Mouse (Mus musculus): ENCODE results near the gene Sdhb. TPM values are rescaled to one million over a fixed set of nuclear protein-coding genes. Genes with fewer than 3 reads are reported as not detected.

The Sdhb gene
- polyA plus RNA-seq, 1 experiment from 2014 or later = 520 TPM

DNA sequence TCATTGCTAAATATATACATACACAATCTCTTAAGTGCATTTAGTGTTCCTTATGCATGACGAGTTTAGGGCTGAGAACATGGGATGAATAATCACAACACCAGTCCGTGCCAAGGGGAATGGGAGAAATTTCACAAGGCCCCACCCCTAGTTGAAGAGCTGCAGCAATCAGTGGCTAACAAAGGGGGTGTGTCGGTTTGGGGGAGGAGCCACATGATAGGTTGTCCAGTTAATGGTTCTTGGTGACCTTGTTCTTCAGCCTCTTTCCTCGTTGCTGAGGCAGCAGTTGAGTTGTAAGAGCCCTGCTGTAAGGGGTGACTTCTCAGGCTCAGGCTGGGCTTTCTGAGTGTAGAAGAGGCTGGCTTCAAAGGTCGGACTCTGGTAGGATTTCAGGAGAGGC lies 1.9 kb downstream of the Sdhb start:
- Histone ChIP-seq H3K27ac (ENCODE audit: low read depth, low read length) (no peak overlapping the region), H3K36me3 (ENCODE audit: control insufficient read depth, insufficient read depth, low read length) (peaks cover 8% of the 10 kb centered on the region), H3K9ac (replicated peaks; ENCODE audit: low read depth, low read length) (no peak overlapping the region; the same call in 1 of the 2 replicates), H3K4me3 (ENCODE audit: low read depth, low read length) (peak overlapping the region; percentile 97; the same call in 1 of the 2 replicates), H3K9me3 (ENCODE audit: control insufficient read depth, low read length) (no peaks in the 10 kb centered on the region), H3K4me1 (ENCODE audit: control insufficient read depth, insufficient read depth, low read length) (peaks cover 11% of the 10 kb centered on the region), H3K27me3 (ENCODE audit: control insufficient read depth, insufficient read depth, low read length) (no peaks in the 10 kb centered on the region), H3K4me2 (ENCODE audit: low read depth, low read length) (0 out of 2 replicates have a peak overlapping the region, but pooled peaks have one; percentile 88)
- WGBS = 37% methylated on average over 5 of the region's 5 CpGs
- ATAC-seq (ENCODE audit: low read depth) = no peak

- Histone ChIP-seq H3K27me3 (ENCODE audit: control insufficient read depth, insufficient read depth, low read length) (no peaks in the 10 kb centered on the region), H3K9me3 (ENCODE audit: control insufficient read depth, low read length) (no peaks in the 10 kb centered on the region), H3K36me3 (ENCODE audit: control insufficient read depth, insufficient read depth, low read length) (peaks cover 15% of the 10 kb centered on the region), H3K4me1 (ENCODE audit: control insufficient read depth, insufficient read depth, low read length) (peaks cover 11% of the 10 kb centered on the region), H3K9ac (replicated peaks; ENCODE audit: low read depth, low read length) (no peak overlapping the region), H3K4me2 (ENCODE audit: low read depth, low read length) (no peak overlapping the region), H3K4me3 (ENCODE audit: low read depth, low read length) (no peak overlapping the region), H3K27ac (ENCODE audit: low read depth, low read length) (no peak overlapping the region)
- no peak for ATAC-seq (ENCODE audit: low read depth)
- WGBS = 79% methylated on average over 9 of the region's 9 CpGs
These were observed 3.1 kb downstream of the Sdhb start for GRCm38 (mm10) chr4:140963941-140964597.

DNA sequence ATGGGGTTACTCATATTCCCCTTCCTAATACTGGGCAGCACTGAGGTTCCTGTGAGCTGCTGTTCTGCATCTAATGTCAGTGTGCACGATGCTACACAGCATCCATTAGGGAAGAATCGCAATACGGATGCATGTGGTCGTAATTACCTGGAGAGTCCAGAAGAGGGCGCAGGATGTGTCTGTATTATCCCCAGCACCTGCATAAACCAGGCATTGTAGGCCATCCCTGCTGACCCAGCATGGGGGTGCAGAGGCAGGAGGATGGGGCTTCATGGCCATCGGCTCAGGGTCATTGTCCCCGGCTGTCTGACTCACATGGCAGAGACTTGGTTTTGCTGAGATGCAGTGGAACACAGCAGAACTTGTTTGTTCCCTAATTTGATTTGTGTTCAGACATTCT lies 3.6 kb downstream of the Sdhb start:
- Histone ChIP-seq H3K27ac (ENCODE audit: low read depth, low read length) (no peak overlapping the region), H3K9ac (replicated peaks; ENCODE audit: low read depth, low read length) (no peak overlapping the region)
- 19% methylated on average over 7 of the region's 7 CpGs for WGBS

GRCm38 (mm10) chr4:140967386-140968159 lies 6.6 kb downstream of the Sdhb start:
- H3K36me3 ChIP-seq (ENCODE audit: control insufficient read depth, insufficient read depth, low read length) = peaks cover 40% of the 10 kb centered on the region
- 91% methylated on average over 11 of the region's 11 CpGs for WGBS

More for the DNA sequence above, 3.6 kb downstream of the Sdhb start:
- Histone ChIP-seq H3K36me3 (ENCODE audit: control insufficient read depth, insufficient read depth, low read length) (peaks cover 15% of the 10 kb centered on the region), H3K4me1 (ENCODE audit: control insufficient read depth, insufficient read depth, low read length) (peaks cover 11% of the 10 kb centered on the region), H3K9me3 (ENCODE audit: control insufficient read depth, low read length) (no peaks in the 10 kb centered on the region), H3K27me3 (ENCODE audit: control insufficient read depth, insufficient read depth, low read length) (no peaks in the 10 kb centered on the region), H3K4me3 (ENCODE audit: low read depth, low read length) (no peak overlapping the region), H3K4me2 (ENCODE audit: low read depth, low read length) (no peak overlapping the region)
- peak; percentile 47; the same call in 1 of the 2 replicates for ATAC-seq (ENCODE audit: low read depth)

DNA sequence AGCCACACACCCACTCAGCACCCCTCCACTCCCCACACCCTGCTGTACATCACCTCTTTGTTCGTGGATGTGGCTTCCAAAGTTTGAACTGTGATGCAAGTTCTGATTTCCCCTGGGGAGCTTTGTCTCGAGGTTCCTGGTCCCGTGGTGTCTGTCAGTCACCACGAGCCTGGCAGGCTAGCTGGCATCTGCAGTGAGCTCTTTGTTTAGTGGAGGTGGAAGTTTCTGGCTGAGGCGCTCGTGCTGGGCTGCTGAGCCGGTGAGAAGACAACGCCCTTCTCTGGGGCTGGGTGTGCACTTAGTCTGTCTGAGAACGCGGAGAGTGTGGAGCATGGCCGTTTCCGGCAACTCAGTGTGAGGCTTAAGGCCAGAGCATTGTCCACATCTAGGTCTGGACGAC lies 10.7 kb downstream of the Sdhb start:
- no peak for ATAC-seq (ENCODE audit: low read depth)

More at GRCm38 (mm10) chr4:140967386-140968159, 6.6 kb downstream of the Sdhb start:
- Histone ChIP-seq H3K27me3 (ENCODE audit: control insufficient read depth, insufficient read depth, low read length) (no peaks in the 10 kb centered on the region), H3K4me3 (ENCODE audit: low read depth, low read length) (no peak overlapping the region), H3K27ac (ENCODE audit: low read depth, low read length) (no peak overlapping the region), H3K4me1 (ENCODE audit: control insufficient read depth, insufficient read depth, low read length) (peaks cover 4% of the 10 kb centered on the region), H3K9me3 (ENCODE audit: control insufficient read depth, low read length) (no peaks in the 10 kb centered on the region), H3K9ac (replicated peaks; ENCODE audit: low read depth, low read length) (no peak overlapping the region), H3K4me2 (ENCODE audit: low read depth, low read length) (no peak overlapping the region)
- ATAC-seq (ENCODE audit: low read depth) = no peak

GRCm38 (mm10) chr4:140974408-140974807 lies 13.4 kb downstream of the Sdhb start:
- no peak overlapping the region for H3K4me2 ChIP-seq (ENCODE audit: low read depth, low read length)
- ATAC-seq (ENCODE audit: low read depth) = no peak
- H3K27me3 ChIP-seq (ENCODE audit: control insufficient read depth, insufficient read depth, low read length) = no peaks in the 10 kb centered on the region
- no peak overlapping the region for H3K9ac ChIP-seq (replicated peaks; ENCODE audit: low read depth, low read length)
- 93% methylated on average over 6 of the region's 6 CpGs for WGBS
- no peaks in the 10 kb centered on the region for H3K9me3 ChIP-seq (ENCODE audit: control insufficient read depth, low read length)
- no peak overlapping the region for H3K27ac ChIP-seq (ENCODE audit: low read depth, low read length)
- no peaks in the 10 kb centered on the region for H3K4me1 ChIP-seq (ENCODE audit: control insufficient read depth, insufficient read depth, low read length)
- H3K36me3 ChIP-seq (ENCODE audit: control insufficient read depth, insufficient read depth, low read length) = peaks cover 77% of the 10 kb centered on the region
- H3K4me3 ChIP-seq (ENCODE audit: low read depth, low read length) = no peak overlapping the region

More for the DNA sequence above, 10.7 kb downstream of the Sdhb start:
- Histone ChIP-seq H3K27ac (ENCODE audit: low read depth, low read length) (no peak overlapping the region), H3K36me3 (ENCODE audit: control insufficient read depth, insufficient read depth, low read length) (peaks cover 73% of the 10 kb centered on the region), H3K9ac (replicated peaks; ENCODE audit: low read depth, low read length) (no peak overlapping the region), H3K27me3 (ENCODE audit: control insufficient read depth, insufficient read depth, low read length) (no peaks in the 10 kb centered on the region), H3K4me3 (ENCODE audit: low read depth, low read length) (no peak overlapping the region), H3K4me1 (ENCODE audit: control insufficient read depth, insufficient read depth, low read length) (no peaks in the 10 kb centered on the region), H3K4me2 (ENCODE audit: low read depth, low read length) (no peak overlapping the region), H3K9me3 (ENCODE audit: control insufficient read depth, low read length) (no peaks in the 10 kb centered on the region)
- WGBS = 90% methylated on average over 13 of the region's 13 CpGs

DNA sequence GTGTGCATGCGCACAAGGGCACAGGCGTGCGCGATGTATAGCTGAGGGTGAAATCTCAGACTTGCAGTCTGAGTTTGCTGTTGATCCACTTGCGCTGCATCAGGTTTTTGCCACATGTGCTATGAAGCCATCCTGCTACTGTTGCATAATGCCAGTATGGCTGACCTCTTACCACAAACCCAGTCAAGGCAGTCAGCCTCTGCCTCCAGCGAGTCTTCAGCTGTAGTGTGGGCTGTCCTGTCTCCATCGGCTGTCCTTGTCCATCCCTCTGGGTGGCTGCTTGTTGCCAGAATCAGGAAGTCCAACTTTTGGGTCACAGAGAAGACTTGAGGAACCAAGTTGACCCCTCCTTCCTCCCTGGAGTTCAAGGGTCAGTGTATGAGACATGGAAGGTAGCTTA lies 14.4 kb downstream of the Sdhb start:
- ATAC-seq (ENCODE audit: low read depth) = no peak
- Histone ChIP-seq H3K27me3 (ENCODE audit: control insufficient read depth, insufficient read depth, low read length) (no peaks in the 10 kb centered on the region), H3K4me1 (ENCODE audit: control insufficient read depth, insufficient read depth, low read length) (no peaks in the 10 kb centered on the region), H3K4me2 (ENCODE audit: low read depth, low read length) (no peak overlapping the region), H3K36me3 (ENCODE audit: control insufficient read depth, insufficient read depth, low read length) (peaks cover 77% of the 10 kb centered on the region), H3K9ac (replicated peaks; ENCODE audit: low read depth, low read length) (no peak overlapping the region), H3K9me3 (ENCODE audit: control insufficient read depth, low read length) (no peaks in the 10 kb centered on the region), H3K27ac (ENCODE audit: low read depth, low read length) (no peak overlapping the region), H3K4me3 (ENCODE audit: low read depth, low read length) (no peak overlapping the region)
- WGBS = 95% methylated on average over 7 of the region's 7 CpGs

- Histone ChIP-seq H3K4me3 (ENCODE audit: low read depth, low read length) (no peak overlapping the region), H3K9me3 (ENCODE audit: control insufficient read depth, low read length) (no peaks in the 10 kb centered on the region), H3K4me2 (ENCODE audit: low read depth, low read length) (no peak overlapping the region), H3K9ac (replicated peaks; ENCODE audit: low read depth, low read length) (no peak overlapping the region), H3K4me1 (ENCODE audit: control insufficient read depth, insufficient read depth, low read length) (no peaks in the 10 kb centered on the region), H3K36me3 (ENCODE audit: control insufficient read depth, insufficient read depth, low read length) (peaks cover 60% of the 10 kb centered on the region), H3K27ac (ENCODE audit: low read depth, low read length) (no peak overlapping the region), H3K27me3 (ENCODE audit: control insufficient read depth, insufficient read depth, low read length) (no peaks in the 10 kb centered on the region)
- no peak for ATAC-seq (ENCODE audit: low read depth)
- 88% methylated on average over 10 of the region's 10 CpGs for WGBS
These were observed 16.3 kb downstream of the Sdhb start for GRCm38 (mm10) chr4:140977278-140977677.
